Mouse (Mus musculus): ENCODE measurements at regions not wholly inside any gene's neighbourhood (a gene's known extent, or its start where the extent isn't known, plus 50 kb on each side); places are given as distances from the start of the nearest gene placed in this dataset.

DNA sequence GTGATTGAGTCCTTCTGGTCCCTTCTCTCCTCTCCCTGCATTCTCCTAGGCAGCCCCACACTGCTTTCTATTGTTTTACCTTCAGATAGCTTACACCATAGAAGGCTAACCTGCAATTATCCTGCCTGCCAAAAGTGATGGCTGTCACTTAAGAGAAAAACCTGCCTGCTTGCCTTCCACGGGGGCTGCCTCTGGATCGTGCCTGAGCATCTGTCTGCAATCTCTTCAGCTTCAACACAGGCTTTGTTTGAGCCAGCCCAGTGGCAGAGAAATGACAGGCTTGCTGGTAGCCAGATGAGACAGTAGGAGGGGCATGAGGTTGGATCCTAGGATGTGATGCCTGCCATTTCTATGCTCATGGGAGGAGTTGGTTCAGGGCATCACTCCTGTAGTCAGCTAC is 345.2 kb upstream of the Tshz3 start:
- TF ChIP-seq CTCF (IDR thresholded peaks at IDR 0.05; ENCODE audit: low read depth, low read length) (no peak), EP300 (IDR thresholded peaks at IDR 0.05; ENCODE audit: insufficient read depth, low read depth, low read length) (no peak), POLR2A (IDR thresholded peaks at IDR 0.05; ENCODE audit: insufficient read depth, low read length) (no peak)
- no peaks in the 10 kb centered on the region for H3K27me3 ChIP-seq (ENCODE audit: control insufficient read depth, insufficient read depth, low read length, poor library complexity, severe bottlenecking)
- no peaks in the 10 kb centered on the region for H3K4me1 ChIP-seq (ENCODE audit: control insufficient read depth, insufficient read depth, low read length)
- no peaks in the 10 kb centered on the region for H3K36me3 ChIP-seq (ENCODE audit: control insufficient read depth, insufficient read depth, low read length, poor library complexity, severe bottlenecking)
- no peak overlapping the region for H3K4me3 ChIP-seq (ENCODE audit: low read depth, low read length)
- H3K27ac ChIP-seq (ENCODE audit: insufficient read depth, low read length) = no peak overlapping the region
- no peaks in the 10 kb centered on the region for H3K9me3 ChIP-seq (replicated peaks; ENCODE audit: control insufficient read depth, insufficient read depth, low read length, poor library complexity, severe bottlenecking)
- H3K9ac ChIP-seq (ENCODE audit: low read depth, poor library complexity, severe bottlenecking) = no peak overlapping the region

- H3K4me3 ChIP-seq (ENCODE audit: low read depth, low read length) = no peak overlapping the region
- no peak overlapping the region for H3K9ac ChIP-seq (ENCODE audit: low read depth, poor library complexity, severe bottlenecking)
- H3K4me1 ChIP-seq (ENCODE audit: control insufficient read depth, insufficient read depth, low read length) = no peaks in the 10 kb centered on the region
- no peaks in the 10 kb centered on the region for H3K9me3 ChIP-seq (replicated peaks; ENCODE audit: control insufficient read depth, insufficient read depth, low read length, poor library complexity, severe bottlenecking)
- H3K27me3 ChIP-seq (ENCODE audit: control insufficient read depth, insufficient read depth, low read length, poor library complexity, severe bottlenecking) = no peaks in the 10 kb centered on the region
- H3K27ac ChIP-seq (ENCODE audit: insufficient read depth, low read length) = no peak overlapping the region
- TF ChIP-seq POLR2A (IDR thresholded peaks at IDR 0.05; ENCODE audit: insufficient read depth, low read length) (no peak), EP300 (IDR thresholded peaks at IDR 0.05; ENCODE audit: insufficient read depth, low read depth, low read length) (no peak), CTCF (IDR thresholded peaks at IDR 0.05; ENCODE audit: low read depth, low read length) (no peak)
- no peaks in the 10 kb centered on the region for H3K36me3 ChIP-seq (ENCODE audit: control insufficient read depth, insufficient read depth, low read length, poor library complexity, severe bottlenecking)
Observed at GRCm38 (mm10) chr7:36350616-36351015, 347.3 kb upstream of the Tshz3 start.

GRCm38 (mm10) chr7:36348195-36348594 is 349.7 kb upstream of the Tshz3 start:
- Histone ChIP-seq H3K36me3 (ENCODE audit: control insufficient read depth, insufficient read depth, low read length, poor library complexity, severe bottlenecking) (no peaks in the 10 kb centered on the region), H3K4me1 (ENCODE audit: control insufficient read depth, insufficient read depth, low read length) (no peaks in the 10 kb centered on the region), H3K4me3 (ENCODE audit: low read depth, low read length) (no peak overlapping the region), H3K27me3 (ENCODE audit: control insufficient read depth, insufficient read depth, low read length, poor library complexity, severe bottlenecking) (no peaks in the 10 kb centered on the region), H3K9ac (ENCODE audit: low read depth, poor library complexity, severe bottlenecking) (no peak overlapping the region), H3K9me3 (replicated peaks; ENCODE audit: control insufficient read depth, insufficient read depth, low read length, poor library complexity, severe bottlenecking) (no peaks in the 10 kb centered on the region), H3K27ac (ENCODE audit: insufficient read depth, low read length) (no peak overlapping the region)
- TF ChIP-seq EP300 (IDR thresholded peaks at IDR 0.05; ENCODE audit: insufficient read depth, low read depth, low read length) (no peak), POLR2A (IDR thresholded peaks at IDR 0.05; ENCODE audit: insufficient read depth, low read length) (no peak), CTCF (IDR thresholded peaks at IDR 0.05; ENCODE audit: low read depth, low read length) (no peak)

GRCm38 (mm10) chr7:36334857-36335256 is 363.1 kb upstream of the Tshz3 start:
- Histone ChIP-seq H3K9me3 (replicated peaks; ENCODE audit: control insufficient read depth, insufficient read depth, low read length, poor library complexity, severe bottlenecking) (no peaks in the 10 kb centered on the region), H3K9ac (ENCODE audit: low read depth, poor library complexity, severe bottlenecking) (no peak overlapping the region), H3K27ac (ENCODE audit: insufficient read depth, low read length) (no peak overlapping the region), H3K4me3 (ENCODE audit: low read depth, low read length) (no peak overlapping the region), H3K4me1 (ENCODE audit: control insufficient read depth, insufficient read depth, low read length) (no peaks in the 10 kb centered on the region), H3K36me3 (ENCODE audit: control insufficient read depth, insufficient read depth, low read length, poor library complexity, severe bottlenecking) (no peaks in the 10 kb centered on the region), H3K27me3 (ENCODE audit: control insufficient read depth, insufficient read depth, low read length, poor library complexity, severe bottlenecking) (no peaks in the 10 kb centered on the region)
- no peak for TF ChIP-seq POLR2A (IDR thresholded peaks at IDR 0.05; ENCODE audit: insufficient read depth, low read length)
- TF ChIP-seq CTCF (IDR thresholded peaks at IDR 0.05; ENCODE audit: low read depth, low read length) = no peak
- no peak for TF ChIP-seq EP300 (IDR thresholded peaks at IDR 0.05; ENCODE audit: insufficient read depth, low read depth, low read length)

DNA sequence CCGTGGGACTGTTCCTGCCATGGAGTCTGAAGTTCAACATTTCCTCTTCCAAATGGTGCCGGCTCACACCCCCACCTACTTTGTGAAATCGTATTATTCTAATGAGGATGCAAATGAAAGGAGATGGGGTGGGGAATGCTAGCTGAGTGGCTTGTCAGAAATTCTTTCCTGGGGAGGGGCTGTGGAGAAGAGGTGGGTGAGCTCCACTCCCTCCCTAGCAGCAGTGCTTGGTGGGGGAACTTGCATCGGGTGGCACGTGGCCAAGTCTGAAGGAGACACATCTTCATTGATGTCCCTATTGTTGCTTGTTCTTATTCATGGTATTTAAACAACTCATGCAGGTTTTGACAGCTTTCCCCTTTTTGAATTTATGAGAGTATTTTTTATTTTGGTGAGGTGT is 363.8 kb upstream of the Tshz3 start:
- no peaks in the 10 kb centered on the region for H3K9me3 ChIP-seq (replicated peaks; ENCODE audit: control insufficient read depth, insufficient read depth, low read length, poor library complexity, severe bottlenecking)
- H3K27ac ChIP-seq (ENCODE audit: insufficient read depth, low read length) = no peak overlapping the region
- H3K4me3 ChIP-seq (ENCODE audit: low read depth, low read length) = no peak overlapping the region
- no peaks in the 10 kb centered on the region for H3K4me1 ChIP-seq (ENCODE audit: control insufficient read depth, insufficient read depth, low read length)
- no peak for TF ChIP-seq POLR2A (IDR thresholded peaks at IDR 0.05; ENCODE audit: insufficient read depth, low read length)
- no peak for TF ChIP-seq CTCF (IDR thresholded peaks at IDR 0.05; ENCODE audit: low read depth, low read length)
- no peak for TF ChIP-seq EP300 (IDR thresholded peaks at IDR 0.05; ENCODE audit: insufficient read depth, low read depth, low read length)
- no peak overlapping the region for H3K9ac ChIP-seq (ENCODE audit: low read depth, poor library complexity, severe bottlenecking)
- no peaks in the 10 kb centered on the region for H3K36me3 ChIP-seq (ENCODE audit: control insufficient read depth, insufficient read depth, low read length, poor library complexity, severe bottlenecking)
- no peaks in the 10 kb centered on the region for H3K27me3 ChIP-seq (ENCODE audit: control insufficient read depth, insufficient read depth, low read length, poor library complexity, severe bottlenecking)

GRCm38 (mm10) chr7:36332633-36333032 is 365.3 kb upstream of the Tshz3 start:
- H3K4me3 ChIP-seq (ENCODE audit: low read depth, low read length) = no peak overlapping the region
- H3K4me1 ChIP-seq (ENCODE audit: control insufficient read depth, insufficient read depth, low read length) = no peaks in the 10 kb centered on the region
- no peaks in the 10 kb centered on the region for H3K9me3 ChIP-seq (replicated peaks; ENCODE audit: control insufficient read depth, insufficient read depth, low read length, poor library complexity, severe bottlenecking)
- no peak overlapping the region for H3K9ac ChIP-seq (ENCODE audit: low read depth, poor library complexity, severe bottlenecking)
- no peak overlapping the region for H3K27ac ChIP-seq (ENCODE audit: insufficient read depth, low read length)
- H3K27me3 ChIP-seq (ENCODE audit: control insufficient read depth, insufficient read depth, low read length, poor library complexity, severe bottlenecking) = no peaks in the 10 kb centered on the region
- no peaks in the 10 kb centered on the region for H3K36me3 ChIP-seq (ENCODE audit: control insufficient read depth, insufficient read depth, low read length, poor library complexity, severe bottlenecking)
- no peak for TF ChIP-seq POLR2A (IDR thresholded peaks at IDR 0.05; ENCODE audit: insufficient read depth, low read length)
- TF ChIP-seq EP300 (IDR thresholded peaks at IDR 0.05; ENCODE audit: insufficient read depth, low read depth, low read length) = no peak
- no peak for TF ChIP-seq CTCF (IDR thresholded peaks at IDR 0.05; ENCODE audit: low read depth, low read length)
